Mouse (Mus musculus): ENCODE measurements around the gene Adamtsl1. TPM values are rescaled to one million over a fixed set of nuclear protein-coding genes. Genes with fewer than 3 reads are reported as not detected.
A peak's percentile ranks its signal among the peaks of the same experiment; 100 is the strongest.

Adamtsl1 gene
- polyA plus RNA-seq, 1 experiment: 6.3 TPM

GRCm38 (mm10) chr4:86294828-86295251 lies 780.9 kb downstream of the Adamtsl1 start:
- peak; percentile 24 for DNase-seq (ENCODE audit: low read depth)
- TF ChIP-seq CTCF (IDR thresholded peaks at IDR 0.05; ENCODE audit: borderline replicate concordance, extremely low read depth, insufficient read depth, insufficient read length): no peak

GRCm38 (mm10) chr4:86301469-86301868 lies 787.5 kb downstream of the Adamtsl1 start:
- no peak for DNase-seq (ENCODE audit: low read depth)
- TF ChIP-seq CTCF (IDR thresholded peaks at IDR 0.05; ENCODE audit: borderline replicate concordance, extremely low read depth, insufficient read depth, insufficient read length) (no peak), POLR2A (IDR thresholded peaks at IDR 0.05; ENCODE audit: borderline replicate concordance, extremely low read depth, insufficient read depth, insufficient read length, poor library complexity, severe bottlenecking) (no peak)

- TF ChIP-seq POLR2A (IDR thresholded peaks at IDR 0.05; ENCODE audit: borderline replicate concordance, extremely low read depth, insufficient read depth, insufficient read length, poor library complexity, severe bottlenecking) (no peak), CTCF (IDR thresholded peaks at IDR 0.05; ENCODE audit: borderline replicate concordance, extremely low read depth, insufficient read depth, insufficient read length) (no peak)
- no peak for DNase-seq (ENCODE audit: low read depth)
Observed at GRCm38 (mm10) chr4:86302095-86302494, 788.1 kb downstream of the Adamtsl1 start.

GRCm38 (mm10) chr4:86306753-86307152 lies 792.8 kb downstream of the Adamtsl1 start:
- no peak for DNase-seq (ENCODE audit: low read depth)
- TF ChIP-seq CTCF (IDR thresholded peaks at IDR 0.05; ENCODE audit: borderline replicate concordance, extremely low read depth, insufficient read depth, insufficient read length) (no peak), POLR2A (IDR thresholded peaks at IDR 0.05; ENCODE audit: borderline replicate concordance, extremely low read depth, insufficient read depth, insufficient read length, poor library complexity, severe bottlenecking) (no peak)

GRCm38 (mm10) chr4:86309178-86309577 lies 795.2 kb downstream of the Adamtsl1 start:
- DNase-seq (ENCODE audit: low read depth): peak; percentile 44
- TF ChIP-seq POLR2A (IDR thresholded peaks at IDR 0.05; ENCODE audit: borderline replicate concordance, extremely low read depth, insufficient read depth, insufficient read length, poor library complexity, severe bottlenecking) (no peak), CTCF (IDR thresholded peaks at IDR 0.05; ENCODE audit: borderline replicate concordance, extremely low read depth, insufficient read depth, insufficient read length) (no peak)

GRCm38 (mm10) chr4:86310806-86311730 lies 797.1 kb downstream of the Adamtsl1 start:
- no peak for TF ChIP-seq POLR2A (IDR thresholded peaks at IDR 0.05; ENCODE audit: borderline replicate concordance, extremely low read depth, insufficient read depth, insufficient read length, poor library complexity, severe bottlenecking)
- TF ChIP-seq CTCF (IDR thresholded peaks at IDR 0.05; ENCODE audit: borderline replicate concordance, extremely low read depth, insufficient read depth, insufficient read length): no peak
- no peak for DNase-seq (ENCODE audit: low read depth)

- peak; percentile 20 for DNase-seq (ENCODE audit: low read depth)
- TF ChIP-seq CTCF (IDR thresholded peaks at IDR 0.05; ENCODE audit: borderline replicate concordance, extremely low read depth, insufficient read depth, insufficient read length): no peak
- no peak for TF ChIP-seq POLR2A (IDR thresholded peaks at IDR 0.05; ENCODE audit: borderline replicate concordance, extremely low read depth, insufficient read depth, insufficient read length, poor library complexity, severe bottlenecking)
Observed at GRCm38 (mm10) chr4:86312366-86312765, 798.4 kb downstream of the Adamtsl1 start.

GRCm38 (mm10) chr4:86314442-86314841 lies 800.5 kb downstream of the Adamtsl1 start:
- no peak for TF ChIP-seq CTCF (IDR thresholded peaks at IDR 0.05; ENCODE audit: borderline replicate concordance, extremely low read depth, insufficient read depth, insufficient read length)
- no peak for TF ChIP-seq POLR2A (IDR thresholded peaks at IDR 0.05; ENCODE audit: borderline replicate concordance, extremely low read depth, insufficient read depth, insufficient read length, poor library complexity, severe bottlenecking)
- no peak for DNase-seq (ENCODE audit: low read depth)

- DNase-seq (ENCODE audit: low read depth): no peak
- no peak for TF ChIP-seq CTCF (IDR thresholded peaks at IDR 0.05; ENCODE audit: borderline replicate concordance, extremely low read depth, insufficient read depth, insufficient read length)
- TF ChIP-seq POLR2A (IDR thresholded peaks at IDR 0.05; ENCODE audit: borderline replicate concordance, extremely low read depth, insufficient read depth, insufficient read length, poor library complexity, severe bottlenecking): no peak
Observed at GRCm38 (mm10) chr4:86315122-86315521, 801.1 kb downstream of the Adamtsl1 start.

GRCm38 (mm10) chr4:86317916-86318542 lies 804.1 kb downstream of the Adamtsl1 start:
- DNase-seq (ENCODE audit: low read depth): peak; percentile 49
- TF ChIP-seq CTCF (IDR thresholded peaks at IDR 0.05; ENCODE audit: borderline replicate concordance, extremely low read depth, insufficient read depth, insufficient read length) (no peak), POLR2A (IDR thresholded peaks at IDR 0.05; ENCODE audit: borderline replicate concordance, extremely low read depth, insufficient read depth, insufficient read length, poor library complexity, severe bottlenecking) (no peak)

- peak; percentile 45 for DNase-seq (ENCODE audit: low read depth)
- TF ChIP-seq POLR2A (IDR thresholded peaks at IDR 0.05; ENCODE audit: borderline replicate concordance, extremely low read depth, insufficient read depth, insufficient read length, poor library complexity, severe bottlenecking) (no peak), CTCF (IDR thresholded peaks at IDR 0.05; ENCODE audit: borderline replicate concordance, extremely low read depth, insufficient read depth, insufficient read length) (no peak)
Observed at GRCm38 (mm10) chr4:86325411-86325810, 811.4 kb downstream of the Adamtsl1 start.

All from brain, embryonic 14.5 days (tissue).